Mouse (Mus musculus) neural tube, embryonic 14.5 days (tissue): Measurements from ENCODE around the gene Cnrip1. TPM values are rescaled to one million over a fixed set of nuclear protein-coding genes. Genes with fewer than 3 reads are reported as not detected.
A peak's percentile ranks its signal among the peaks of the same experiment; 100 is the strongest.

Source experiments
- ATAC-seq: fragments of 200-750 bp; cut with Nextera tagmentation; 2 replicates; pipeline ENCODE4 v1.8.0; 2017; ENCODE audit warnings: low read depth, mild to moderate bottlenecking, moderate TSS enrichment, moderate library complexity
- H3K27ac ChIP-seq: fragments of 300-500 bp; sonication (generic); 2 replicates; pipeline ENCODE4 v1.5.1; 2014; ENCODE audit warnings: low read depth, mild to moderate bottlenecking, control low read depth, low read length, moderate library complexity, mixed read lengths
- H3K27me3 ChIP-seq: fragments of 300-500 bp; sonication (generic); 2 replicates; pipeline ENCODE4 v1.6.1; 2014; ENCODE audit warnings: low read length; ENCODE audit not compliant: control insufficient read depth, insufficient read depth
- H3K36me3 ChIP-seq: fragments of 300-500 bp; sonication (generic); 2 replicates; pipeline ENCODE4 v1.6.1; 2014; ENCODE audit warnings: low read length, mixed read lengths; ENCODE audit not compliant: control insufficient read depth, insufficient read depth
- H3K4me1 ChIP-seq: fragments of 300-500 bp; sonication (generic); 2 replicates; pipeline ENCODE4 v1.6.1; 2014; ENCODE audit warnings: low read length; ENCODE audit not compliant: control insufficient read depth, insufficient read depth
- H3K4me2 ChIP-seq: fragments of 300-500 bp; sonication (generic); 2 replicates; pipeline ENCODE4 v1.6.1; 2014; ENCODE audit warnings: mild to moderate bottlenecking, low read depth, low read length, control low read depth
- H3K4me3 ChIP-seq: fragments of 300-500 bp; sonication (generic); 2 replicates; pipeline ENCODE4 v1.5.1; 2014; ENCODE audit warnings: low read depth, low read length, control low read depth, mixed read lengths
- H3K9ac ChIP-seq: fragments of 300-500 bp; sonication (generic); replicated peaks from 2 replicates; pipeline ENCODE4 v1.6.1; 2014; ENCODE audit warnings: low read depth, mild to moderate bottlenecking, control low read depth, low read length, mixed read lengths
- H3K9me3 ChIP-seq: fragments of 300-500 bp; sonication (generic); 2 replicates; pipeline ENCODE4 v1.6.1; 2016; ENCODE audit warnings: low read length; ENCODE audit not compliant: control insufficient read depth
- WGBS: fragments of 180-500 bp; shearing (Covaris S2); extraction: QIAGEN DNeasy Blood & Tissue Kit; methylation state at CpG from one replicate; pipeline ENCODE4 v1.1.7; 2014; 5-methylcytosine and 5-hydroxymethylcytosine counted together
- polyA plus RNA-seq: library from polyadenylated mRNA; unstranded; fragments of >200 nt; fragmentation: Nextera tagmentation; extraction: Ambion mirVana; gene quantifications from 2 replicates; pipeline ENCODE4 v1.2.1, GENCODE M21; 2014

Cnrip1 gene
- polyA plus RNA-seq, 1 experiment from 2014 or later: 166 TPM

DNA sequence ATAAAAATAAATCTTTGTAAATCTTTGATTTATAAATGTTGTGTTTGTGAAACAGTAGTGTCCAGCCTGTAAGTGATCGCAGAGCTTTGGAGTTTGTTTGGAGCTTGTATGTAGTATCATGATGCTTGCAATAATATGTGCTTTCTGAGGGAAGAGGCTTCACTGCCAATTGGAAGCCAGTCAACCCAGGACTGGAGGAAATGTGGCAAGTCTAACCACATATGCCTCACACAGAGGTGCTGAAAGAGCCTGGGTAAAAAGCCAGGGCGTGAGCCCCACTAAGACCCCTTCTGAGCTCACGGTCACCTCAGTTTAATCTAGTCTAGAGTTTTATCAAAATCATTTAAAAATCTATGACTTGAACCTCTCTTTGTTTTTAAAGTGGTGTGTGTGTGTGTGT lies 32.1 kb downstream of the Cnrip1 start:
- no peaks in the 10 kb centered on the region for H3K27me3 ChIP-seq
- 97% methylated on average over 3 of the region's 3 CpGs for WGBS
- H3K9me3 ChIP-seq: no peaks in the 10 kb centered on the region
- H3K27ac ChIP-seq: no peak overlapping the region
- H3K4me1 ChIP-seq: no peaks in the 10 kb centered on the region
- no peak overlapping the region for H3K4me2 ChIP-seq
- ATAC-seq: peak; percentile 17; the same call in 1 of the 2 replicates
- no peak overlapping the region for H3K9ac ChIP-seq
- no peaks in the 10 kb centered on the region for H3K36me3 ChIP-seq
- no peak overlapping the region for H3K4me3 ChIP-seq

DNA sequence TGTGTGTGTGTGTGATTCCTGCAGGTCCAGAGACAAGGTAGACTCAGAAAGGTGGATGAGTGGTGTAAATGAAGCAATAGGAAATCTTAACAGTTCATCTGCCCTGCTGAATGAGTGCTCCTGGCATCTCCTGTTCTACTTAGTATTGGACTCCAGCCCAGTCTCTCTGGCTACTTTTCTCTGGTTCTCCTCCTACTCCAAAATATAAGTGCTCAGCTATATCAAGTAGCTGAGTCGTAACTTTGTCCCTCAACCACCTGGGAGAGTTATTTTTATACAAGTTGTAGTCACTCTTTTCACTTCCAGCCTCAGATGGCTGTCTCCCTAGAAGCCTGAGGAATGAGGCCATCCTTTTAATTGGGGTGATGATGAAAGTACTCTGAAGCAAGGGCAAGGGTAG lies 32.5 kb downstream of the Cnrip1 start:
- 88% methylated on average over 1 of the region's 1 CpGs for WGBS
- Histone ChIP-seq H3K27ac (no peak overlapping the region), H3K9ac (no peak overlapping the region), H3K4me1 (no peaks in the 10 kb centered on the region), H3K4me2 (no peak overlapping the region), H3K27me3 (no peaks in the 10 kb centered on the region), H3K36me3 (no peaks in the 10 kb centered on the region), H3K4me3 (no peak overlapping the region), H3K9me3 (no peaks in the 10 kb centered on the region)
- no peak for ATAC-seq

DNA sequence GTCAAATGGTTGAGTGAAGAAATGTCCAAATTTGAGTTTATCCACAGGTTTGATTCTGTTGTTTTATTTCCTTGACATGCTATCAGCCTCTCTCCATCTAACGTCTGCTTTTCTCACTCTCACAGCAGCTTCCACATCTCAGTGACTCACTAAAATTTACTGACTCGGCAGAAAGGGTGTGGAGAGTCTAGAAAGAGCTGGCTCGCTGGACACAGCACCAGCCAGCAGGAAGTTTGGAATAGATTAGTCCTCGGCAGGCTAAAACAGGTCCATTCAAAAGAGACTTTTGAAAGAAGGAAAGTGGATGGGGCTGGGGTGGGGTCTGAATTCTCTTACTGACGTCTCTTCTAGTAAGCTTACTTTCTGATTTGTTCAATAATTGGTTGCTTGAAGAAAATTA lies 34.7 kb downstream of the Cnrip1 start:
- no peak overlapping the region for H3K9ac ChIP-seq
- no peak overlapping the region for H3K27ac ChIP-seq
- no peaks in the 10 kb centered on the region for H3K27me3 ChIP-seq
- no peaks in the 10 kb centered on the region for H3K9me3 ChIP-seq
- H3K4me3 ChIP-seq: no peak overlapping the region
- WGBS: 15% methylated on average over 5 of the region's 5 CpGs
- no peaks in the 10 kb centered on the region for H3K4me1 ChIP-seq
- H3K36me3 ChIP-seq: no peaks in the 10 kb centered on the region
- no peak; the same call in 1 of the 2 replicates for ATAC-seq
- no peak overlapping the region for H3K4me2 ChIP-seq

DNA sequence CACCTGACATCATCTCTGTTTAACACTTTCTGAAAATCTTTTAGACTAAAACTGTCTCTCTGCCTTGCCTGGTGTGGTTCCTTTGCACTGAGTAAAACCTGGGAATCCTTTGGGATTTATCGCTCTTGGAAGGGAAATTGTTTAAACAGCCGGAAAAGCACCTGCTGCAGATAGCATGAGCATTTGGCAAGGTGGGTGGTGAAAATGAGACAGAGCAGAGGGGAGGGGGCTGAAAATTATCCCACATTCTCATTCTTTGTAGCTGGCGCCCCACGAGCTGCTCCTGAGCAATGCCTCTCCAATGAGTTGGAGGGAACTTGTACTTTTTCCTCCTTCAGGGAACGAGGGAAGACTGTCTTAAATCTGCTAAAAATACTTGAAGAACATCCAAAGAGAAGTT lies 55.5 kb downstream of the Cnrip1 start:
- Histone ChIP-seq H3K9ac (no peak overlapping the region), H3K4me2 (no peak overlapping the region), H3K27ac (no peak overlapping the region), H3K36me3 (no peaks in the 10 kb centered on the region), H3K27me3 (no peaks in the 10 kb centered on the region), H3K9me3 (no peaks in the 10 kb centered on the region), H3K4me3 (no peak overlapping the region), H3K4me1 (no peaks in the 10 kb centered on the region)
- ATAC-seq: no peak
- 85% methylated on average over 5 of the region's 5 CpGs for WGBS

DNA sequence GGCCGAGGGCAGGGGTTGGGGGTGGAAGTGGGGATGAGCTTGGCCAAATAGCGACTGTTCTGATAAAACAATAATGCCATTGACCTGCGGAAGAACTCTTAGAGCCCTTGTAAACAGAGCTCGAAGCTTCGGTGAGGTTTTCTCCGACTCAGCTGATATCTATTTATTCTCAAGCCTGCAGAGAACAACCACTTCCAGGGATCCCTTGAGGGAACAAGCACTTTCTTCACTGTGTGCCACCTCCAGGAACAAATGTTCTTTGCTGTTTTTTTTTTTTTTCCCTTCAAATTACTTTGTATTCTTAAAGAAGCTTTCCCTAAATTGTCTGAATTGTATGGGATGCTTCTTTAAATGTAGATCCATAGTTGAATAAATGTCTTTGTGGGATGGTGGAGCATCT lies 56.0 kb downstream of the Cnrip1 start:
- Histone ChIP-seq H3K4me2 (no peak overlapping the region), H3K9ac (no peak overlapping the region), H3K27me3 (no peaks in the 10 kb centered on the region), H3K9me3 (no peaks in the 10 kb centered on the region), H3K4me1 (no peaks in the 10 kb centered on the region), H3K4me3 (no peak overlapping the region), H3K36me3 (no peaks in the 10 kb centered on the region), H3K27ac (no peak overlapping the region)
- WGBS: 70% methylated on average over 6 of the region's 6 CpGs
- no peak for ATAC-seq

DNA sequence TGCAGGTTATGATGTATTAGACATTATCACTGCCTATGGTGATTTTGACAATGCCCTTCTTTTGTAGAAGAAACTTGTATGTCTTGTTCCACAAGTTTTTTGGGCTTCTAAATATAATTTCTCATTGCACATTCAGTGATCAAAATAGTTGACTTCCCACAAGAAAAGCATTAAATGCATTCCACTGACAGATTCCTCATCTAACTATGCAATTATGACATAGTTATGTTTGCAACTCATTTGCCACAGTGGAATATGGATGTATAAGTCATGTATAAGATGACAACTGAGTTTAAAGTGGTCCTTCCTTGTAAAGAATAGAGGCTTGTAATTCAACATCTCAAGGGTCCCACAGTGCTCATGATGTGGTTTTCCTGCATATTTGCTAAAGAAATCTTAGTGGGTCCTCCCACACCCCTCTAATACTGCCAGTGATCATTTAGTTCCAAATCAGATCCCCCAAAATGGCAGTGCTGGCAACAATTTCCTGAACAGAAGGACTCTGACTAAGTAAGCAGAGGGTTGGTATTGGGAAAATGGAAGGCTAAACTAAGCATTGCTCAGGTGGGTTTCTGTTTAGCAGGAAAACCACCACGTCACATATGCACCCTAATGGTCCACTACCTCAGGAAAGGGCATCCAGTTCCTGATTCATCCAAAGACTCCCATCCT lies 61.2 kb downstream of the Cnrip1 start:
- no peaks in the 10 kb centered on the region for H3K4me1 ChIP-seq
- no peak overlapping the region for H3K4me2 ChIP-seq
- H3K27ac ChIP-seq: no peak overlapping the region
- H3K36me3 ChIP-seq: no peaks in the 10 kb centered on the region
- no peak for ATAC-seq
- H3K9me3 ChIP-seq: no peaks in the 10 kb centered on the region
- H3K27me3 ChIP-seq: no peaks in the 10 kb centered on the region
- no peak overlapping the region for H3K9ac ChIP-seq
- 90% methylated on average over 1 of the region's 1 CpGs for WGBS
- H3K4me3 ChIP-seq: no peak overlapping the region

DNA sequence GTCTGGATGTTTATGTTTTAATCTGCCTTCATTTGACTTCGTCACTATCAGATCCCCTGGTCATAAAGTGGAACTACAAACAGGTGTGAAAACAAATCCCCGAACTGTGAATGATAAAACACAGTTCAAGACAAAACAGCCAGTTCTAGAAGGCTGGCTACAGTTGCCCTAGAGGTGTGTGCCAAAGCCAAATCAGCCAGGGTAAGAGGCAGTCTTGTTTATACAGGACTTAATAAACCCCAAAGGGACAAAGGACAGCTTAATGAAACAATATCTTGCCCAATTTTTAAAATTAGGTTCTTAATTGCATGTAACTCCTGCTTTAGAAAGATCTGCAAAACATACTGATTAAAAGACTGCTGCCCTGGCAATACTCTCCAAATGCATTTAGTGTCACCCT lies 75.0 kb downstream of the Cnrip1 start:
- Histone ChIP-seq H3K4me3 (no peak overlapping the region), H3K27ac (no peak overlapping the region), H3K27me3 (no peaks in the 10 kb centered on the region), H3K9me3 (no peaks in the 10 kb centered on the region), H3K4me2 (no peak overlapping the region), H3K36me3 (no peaks in the 10 kb centered on the region), H3K9ac (no peak overlapping the region), H3K4me1 (no peaks in the 10 kb centered on the region)
- WGBS: 80% methylated on average over 2 of the region's 2 CpGs
- no peak for ATAC-seq

Other genes starting within 250 kb of the Cnrip1 start
- 0.60 and 0.91 TPM in 2 replicates for gene Fbxo48, start 100.2 kb upstream of the Cnrip1 start, polyA plus RNA-seq
- gene Plek, start 795 bp downstream of the Cnrip1 start, polyA plus RNA-seq: 4.1 and 5.2 TPM in 2 replicates
- gene Ppp3r1, start 107.7 kb downstream of the Cnrip1 start, polyA plus RNA-seq: 258 and 262 TPM in 2 replicates
- gene Wdr92, start 130.5 kb downstream of the Cnrip1 start, polyA plus RNA-seq: 18.4 and 20.4 TPM in 2 replicates
- gene Pno1, start 160.0 kb downstream of the Cnrip1 start, polyA plus RNA-seq: 52.6 and 56.1 TPM in 2 replicates
- gene C1d, start 206.0 kb downstream of the Cnrip1 start, polyA plus RNA-seq: 154 and 178 TPM in 2 replicates